Mouse (Mus musculus): ENCODE results near the gene Mast1. TPM values are rescaled to one million over a fixed set of nuclear protein-coding genes. Genes with fewer than 3 reads are reported as not detected.

The Mast1 gene
- polyA plus RNA-seq, 1 experiment from 2014 or later, result 3.6 TPM

DNA sequence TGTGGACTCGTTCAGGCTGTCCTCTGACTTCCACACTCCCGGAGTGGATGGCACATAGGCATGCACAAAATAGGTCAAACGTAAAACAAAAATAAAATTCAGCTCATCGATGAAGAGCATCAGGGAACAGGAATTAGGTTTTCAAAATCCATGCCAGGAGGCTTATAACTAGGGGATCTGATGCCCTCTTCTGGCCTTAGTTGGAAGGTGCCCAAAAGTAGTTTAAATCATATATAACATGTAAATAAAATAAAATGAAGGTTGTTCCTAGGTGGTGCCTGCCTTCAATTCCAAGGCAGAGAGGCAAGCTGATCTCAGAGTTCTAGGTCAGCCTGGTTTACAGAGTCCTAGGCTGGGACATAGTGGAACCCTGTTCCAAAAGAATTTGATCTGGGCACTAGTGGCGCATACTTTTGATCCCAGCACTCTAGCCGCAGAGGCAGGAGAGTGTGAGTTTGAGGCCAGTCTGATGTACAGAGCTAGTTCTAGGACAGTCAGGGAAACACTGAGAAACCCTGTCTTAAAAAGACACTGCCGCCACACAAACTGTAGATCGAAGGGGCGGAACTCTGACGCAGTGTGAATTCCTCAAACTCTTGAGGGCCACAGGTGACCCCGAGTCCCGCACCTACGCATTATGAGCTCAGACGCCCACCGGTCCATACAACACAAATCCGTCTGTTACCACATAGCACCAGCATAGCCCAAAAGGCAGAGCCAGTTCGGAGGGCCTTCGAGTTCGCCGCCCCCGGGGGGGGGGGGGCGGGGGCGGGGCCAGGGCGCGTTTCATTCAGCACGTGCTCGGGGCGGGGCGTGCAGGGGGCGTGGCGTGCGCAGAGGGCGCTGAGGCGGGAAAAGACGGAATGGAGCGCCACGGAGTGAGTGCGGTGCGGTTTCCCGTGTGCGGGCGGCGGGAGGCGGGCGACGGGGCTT lies 65.5 kb downstream of the Mast1 start, which contains the start of gene Syce2:
Gene Syce2 (plus strand): TSS at position 736 of the 933 bp plus-strand sequence.
- Histone ChIP-seq H3K36me3 (ENCODE audit: control insufficient read depth, insufficient read depth, low read length) (peaks cover 36% of the 10 kb centered on the region), H3K27me3 (replicated peaks; ENCODE audit: control insufficient read depth, insufficient read depth, low read length) (no peaks in the 10 kb centered on the region), H3K4me3 (ENCODE audit: low read depth, low read length) (peak within 1 kb of the TSS; percentile 54), H3K4me1 (ENCODE audit: control insufficient read depth, insufficient read depth, low read length) (peaks cover 14% of the 10 kb centered on the region), H3K4me2 (ENCODE audit: low read depth, low read length) (peak within 1 kb of the TSS; percentile 99), H3K9me3 (ENCODE audit: control insufficient read depth, low read length) (no peaks in the 10 kb centered on the region), H3K27ac (replicated peaks; ENCODE audit: low read depth, low read length) (no peak within 1 kb of the TSS), H3K9ac (ENCODE audit: low read depth, low read length) (peak within 1 kb of the TSS; percentile 67)
- peak; percentile 80 for DNase-seq (ENCODE audit: low spot score)
- 21% methylated on average over 29 of the region's 46 CpGs for WGBS
- ATAC-seq (ENCODE audit: low read depth), result peak; percentile 79

Small RNA genes lying within 50 kb of the gene (microRNA-seq; reads per million reads assigned to microRNA genes)
- gene Gm24197 (ENCODE audit: borderline number of aligned reads) (not detected), gene Mir7069 (ENCODE audit: borderline number of aligned reads) (1.7 reads per million, percentile 2 among the genes with 10 or more reads in this experiment)

Other genes with a start within 250 kb of the Mast1 start
- 19.7 and 20.1 TPM in 2 replicates for gene Nacc1, start 249.5 kb downstream of the Mast1 start, polyA plus RNA-seq (2014; fragmentation: Nextera tagmentation; extraction: Ambion mirVana)
- 5.8 and 6.8 TPM in 2 replicates for gene Lyl1, start 235.9 kb downstream of the Mast1 start, polyA plus RNA-seq (2014; fragmentation: Nextera tagmentation; extraction: Ambion mirVana)
- 2.0 and 2.7 TPM in 2 replicates for gene G430095P16Rik, start 214.4 kb downstream of the Mast1 start, polyA plus RNA-seq (2014; fragmentation: Nextera tagmentation; extraction: Ambion mirVana)
- 64.0 and 67.4 TPM in 2 replicates for gene Nfix, start 137.0 kb downstream of the Mast1 start, polyA plus RNA-seq (2014; fragmentation: Nextera tagmentation; extraction: Ambion mirVana)
- 5.8 and 6.8 TPM in 2 replicates for gene Dand5, start 114.5 kb downstream of the Mast1 start, polyA plus RNA-seq (2014; fragmentation: Nextera tagmentation; extraction: Ambion mirVana)
- 41.3 and 41.5 TPM in 2 replicates for gene Gadd45gip1, start 105.8 kb downstream of the Mast1 start, polyA plus RNA-seq (2014; fragmentation: Nextera tagmentation; extraction: Ambion mirVana)
- 109 and 111 TPM in 2 replicates for gene Rad23a, start 96.7 kb downstream of the Mast1 start, polyA plus RNA-seq (2014; fragmentation: Nextera tagmentation; extraction: Ambion mirVana)
- gene Calr, start 90.4 kb downstream of the Mast1 start, polyA plus RNA-seq (2014; fragmentation: Nextera tagmentation; extraction: Ambion mirVana), result 805 and 891 TPM in 2 replicates
- 67.1 and 76.5 TPM in 2 replicates for gene Farsa, start 80.4 kb downstream of the Mast1 start, polyA plus RNA-seq (2014; fragmentation: Nextera tagmentation; extraction: Ambion mirVana)
- 68.5 and 71.8 TPM in 2 replicates for gene Syce2, start 65.2 kb downstream of the Mast1 start, polyA plus RNA-seq (2014; fragmentation: Nextera tagmentation; extraction: Ambion mirVana)
- 27.3 and 33.2 TPM in 2 replicates for gene Gcdh, start 43.4 kb downstream of the Mast1 start, polyA plus RNA-seq (2014; fragmentation: Nextera tagmentation; extraction: Ambion mirVana)
- 2.1 and 2.2 TPM in 2 replicates for gene Klf1, start 35.4 kb downstream of the Mast1 start, polyA plus RNA-seq (2014; fragmentation: Nextera tagmentation; extraction: Ambion mirVana)
- 10.1 and 11.5 TPM in 2 replicates for gene Dnase2a, start 28.8 kb downstream of the Mast1 start, polyA plus RNA-seq (2014; fragmentation: Nextera tagmentation; extraction: Ambion mirVana)
- gene Rtbdn, start 9.6 kb upstream of the Mast1 start, polyA plus RNA-seq (2014; fragmentation: Nextera tagmentation; extraction: Ambion mirVana), result 0.20 TPM in 1 of 2 replicates, not detected in the other
- gene Gm49661, start 32.1 kb upstream of the Mast1 start, polyA plus RNA-seq (2014; fragmentation: Nextera tagmentation; extraction: Ambion mirVana), result not detected in 2 replicates
- gene Prdx2, start 32.2 kb upstream of the Mast1 start, polyA plus RNA-seq (2014; fragmentation: Nextera tagmentation; extraction: Ambion mirVana), result 715 and 771 TPM in 2 replicates
- 73.7 and 88.9 TPM in 2 replicates for gene Rnaseh2a, start 32.4 kb upstream of the Mast1 start, polyA plus RNA-seq (2014; fragmentation: Nextera tagmentation; extraction: Ambion mirVana)
- gene Junb, start 41.4 kb upstream of the Mast1 start, polyA plus RNA-seq (2014; fragmentation: Nextera tagmentation; extraction: Ambion mirVana), result 16.8 and 18.4 TPM in 2 replicates
- gene Hook2, start 53.2 kb upstream of the Mast1 start, polyA plus RNA-seq (2014; fragmentation: Nextera tagmentation; extraction: Ambion mirVana), result 13.1 and 15.3 TPM in 2 replicates
- gene Best2, start 77.2 kb upstream of the Mast1 start, polyA plus RNA-seq (2014; fragmentation: Nextera tagmentation; extraction: Ambion mirVana), result 0.30 and 0.58 TPM in 2 replicates
- 97.3 and 101 TPM in 2 replicates for gene Asna1, start 87.9 kb upstream of the Mast1 start, polyA plus RNA-seq (2014; fragmentation: Nextera tagmentation; extraction: Ambion mirVana)
- 127 and 133 TPM in 2 replicates for gene Trir, start 89.5 kb upstream of the Mast1 start, polyA plus RNA-seq (2014; fragmentation: Nextera tagmentation; extraction: Ambion mirVana)
- gene Tnpo2, start 99.6 kb upstream of the Mast1 start, polyA plus RNA-seq (2014; fragmentation: Nextera tagmentation; extraction: Ambion mirVana), result 22.9 and 24.8 TPM in 2 replicates
- 20.9 and 25.8 TPM in 2 replicates for gene Fbxw9, start 122.7 kb upstream of the Mast1 start, polyA plus RNA-seq (2014; fragmentation: Nextera tagmentation; extraction: Ambion mirVana)
- 0.68 TPM in 1 of 2 replicates, not detected in the other for gene Gm5741, start 130.6 kb upstream of the Mast1 start, polyA plus RNA-seq (2014; fragmentation: Nextera tagmentation; extraction: Ambion mirVana)
- gene Dhps, start 134.4 kb upstream of the Mast1 start, polyA plus RNA-seq (2014; fragmentation: Nextera tagmentation; extraction: Ambion mirVana), result 44.0 and 49.5 TPM in 2 replicates
- gene Wdr83os, start 143.4 kb upstream of the Mast1 start, polyA plus RNA-seq (2014; fragmentation: Nextera tagmentation; extraction: Ambion mirVana), result 125 and 127 TPM in 2 replicates
- 33.1 and 38.6 TPM in 2 replicates for gene Wdr83, start 143.9 kb upstream of the Mast1 start, polyA plus RNA-seq (2014; fragmentation: Nextera tagmentation; extraction: Ambion mirVana)
- gene Man2b1, start 145.9 kb upstream of the Mast1 start, polyA plus RNA-seq (2014; fragmentation: Nextera tagmentation; extraction: Ambion mirVana), result 35.3 and 35.6 TPM in 2 replicates
- 1.6 TPM in 2 replicates for gene Zfp791, start 185.7 kb upstream of the Mast1 start, polyA plus RNA-seq (2014; fragmentation: Nextera tagmentation; extraction: Ambion mirVana)
- gene Cks1brt, start 214.6 kb upstream of the Mast1 start, polyA plus RNA-seq (2014; fragmentation: Nextera tagmentation; extraction: Ambion mirVana), result not detected in 2 replicates